Mouse (Mus musculus): ENCODE data around the gene Fcgrt. TPM values are rescaled to one million over a fixed set of nuclear protein-coding genes. Genes with fewer than 3 reads are reported as not detected.

Gene Fcgrt
- polyA plus RNA-seq, 1 experiment from 2014 or later, result 38.0 TPM

- Histone ChIP-seq H3K27ac (replicated peaks) (no peak overlapping the region), H3K36me3 (peaks cover 69% of the 10 kb centered on the region), H3K9me3 (no peaks in the 10 kb centered on the region), H3K4me3 (no peak overlapping the region), H3K27me3 (replicated peaks) (no peaks in the 10 kb centered on the region), H3K9ac (no peak overlapping the region), H3K4me2 (no peak overlapping the region), H3K4me1 (peaks cover 14% of the 10 kb centered on the region)
- WGBS, result 43% methylated on average over 5 of the region's 5 CpGs
- ATAC-seq (ENCODE audit: extremely low read depth, insufficient number of reproducible peaks, low FRiP score, low TSS enrichment), result no peak
Measured at GRCm38 (mm10) chr7:45081016-45081415, 22.6 kb downstream of the Fcgrt start.

- WGBS, result 2% methylated on average over 10 of the region's 10 CpGs
- Histone ChIP-seq H3K4me2 (no peak overlapping the region), H3K36me3 (peaks cover 65% of the 10 kb centered on the region), H3K27me3 (replicated peaks) (no peaks in the 10 kb centered on the region), H3K9ac (0 out of 2 replicates have a peak overlapping the region, but pooled peaks have one; percentile 50), H3K9me3 (no peaks in the 10 kb centered on the region), H3K4me1 (peaks cover 26% of the 10 kb centered on the region), H3K4me3 (no peak overlapping the region), H3K27ac (replicated peaks) (no peak overlapping the region)
- ATAC-seq (ENCODE audit: extremely low read depth, insufficient number of reproducible peaks, low FRiP score, low TSS enrichment), result no peak
Measured at GRCm38 (mm10) chr7:45079856-45080255, 23.8 kb downstream of the Fcgrt start.

GRCm38 (mm10) chr7:45078513-45078912 is 25.1 kb downstream of the Fcgrt start:
- Histone ChIP-seq H3K27me3 (replicated peaks) (no peaks in the 10 kb centered on the region), H3K4me1 (peaks cover 31% of the 10 kb centered on the region), H3K27ac (replicated peaks) (no peak overlapping the region), H3K9ac (no peak overlapping the region), H3K4me3 (no peak overlapping the region), H3K36me3 (peaks cover 65% of the 10 kb centered on the region), H3K9me3 (no peaks in the 10 kb centered on the region), H3K4me2 (no peak overlapping the region)
- 24% methylated on average over 9 of the region's 9 CpGs for WGBS
- ATAC-seq (ENCODE audit: extremely low read depth, insufficient number of reproducible peaks, low FRiP score, low TSS enrichment), result no peak

- no peak overlapping the region for H3K27ac ChIP-seq (replicated peaks)
- ATAC-seq (ENCODE audit: extremely low read depth, insufficient number of reproducible peaks, low FRiP score, low TSS enrichment), result no peak
- H3K36me3 ChIP-seq, result peaks cover 60% of the 10 kb centered on the region
- no peak overlapping the region for H3K9ac ChIP-seq
- H3K4me3 ChIP-seq, result no peak overlapping the region
- peaks cover 28% of the 10 kb centered on the region for H3K4me1 ChIP-seq
- no peaks in the 10 kb centered on the region for H3K27me3 ChIP-seq (replicated peaks)
- no peak overlapping the region for H3K4me2 ChIP-seq
- no peaks in the 10 kb centered on the region for H3K9me3 ChIP-seq
- WGBS, result 82% methylated on average over 2 of the region's 2 CpGs
Measured at GRCm38 (mm10) chr7:45077829-45078228, 25.8 kb downstream of the Fcgrt start.

- peaks cover 23% of the 10 kb centered on the region for H3K4me1 ChIP-seq
- H3K27me3 ChIP-seq (replicated peaks), result no peaks in the 10 kb centered on the region
- H3K9ac ChIP-seq, result no peak overlapping the region
- ATAC-seq (ENCODE audit: extremely low read depth, insufficient number of reproducible peaks, low FRiP score, low TSS enrichment), result no peak
- no peak overlapping the region for H3K27ac ChIP-seq (replicated peaks)
- H3K4me3 ChIP-seq, result no peak overlapping the region
- peaks cover 56% of the 10 kb centered on the region for H3K36me3 ChIP-seq
- 79% methylated on average over 14 of the region's 14 CpGs for WGBS
- no peaks in the 10 kb centered on the region for H3K9me3 ChIP-seq
- H3K4me2 ChIP-seq, result no peak overlapping the region
Measured at GRCm38 (mm10) chr7:45077322-45077721, 26.3 kb downstream of the Fcgrt start.

GRCm38 (mm10) chr7:45076501-45076900 is 27.1 kb downstream of the Fcgrt start:
- 88% methylated on average over 30 of the region's 30 CpGs for WGBS
- no peaks in the 10 kb centered on the region; the same call in 1 of the 2 replicates for H3K9me3 ChIP-seq
- no peak overlapping the region for H3K4me3 ChIP-seq
- peaks cover 23% of the 10 kb centered on the region for H3K4me1 ChIP-seq
- H3K4me2 ChIP-seq, result no peak overlapping the region
- peaks cover 56% of the 10 kb centered on the region for H3K36me3 ChIP-seq
- no peak overlapping the region for H3K27ac ChIP-seq (replicated peaks)
- no peak overlapping the region for H3K9ac ChIP-seq
- no peak for ATAC-seq (ENCODE audit: extremely low read depth, insufficient number of reproducible peaks, low FRiP score, low TSS enrichment)
- no peaks in the 10 kb centered on the region for H3K27me3 ChIP-seq (replicated peaks)

GRCm38 (mm10) chr7:45075405-45075804 is 28.2 kb downstream of the Fcgrt start:
- 39% methylated on average over 4 of the region's 4 CpGs for WGBS
- Histone ChIP-seq H3K4me2 (no peak overlapping the region; the same call in 1 of the 2 replicates), H3K27ac (replicated peaks) (peak overlapping the region; percentile 85), H3K9ac (peak overlapping the region; percentile 57), H3K27me3 (replicated peaks) (no peaks in the 10 kb centered on the region), H3K36me3 (peaks cover 51% of the 10 kb centered on the region), H3K4me3 (no peak overlapping the region), H3K4me1 (peaks cover 23% of the 10 kb centered on the region), H3K9me3 (no peaks in the 10 kb centered on the region; the same call in 1 of the 2 replicates)
- ATAC-seq (ENCODE audit: extremely low read depth, insufficient number of reproducible peaks, low FRiP score, low TSS enrichment), result peak; percentile 62

- Histone ChIP-seq H3K27ac (replicated peaks) (no peak overlapping the region), H3K9me3 (no peaks in the 10 kb centered on the region; the same call in 1 of the 2 replicates), H3K4me2 (no peak overlapping the region), H3K36me3 (peaks cover 51% of the 10 kb centered on the region), H3K4me3 (no peak overlapping the region), H3K27me3 (replicated peaks) (no peaks in the 10 kb centered on the region), H3K4me1 (peaks cover 20% of the 10 kb centered on the region), H3K9ac (no peak overlapping the region)
- 91% methylated on average over 12 of the region's 12 CpGs for WGBS
- ATAC-seq (ENCODE audit: extremely low read depth, insufficient number of reproducible peaks, low FRiP score, low TSS enrichment), result no peak
Measured at GRCm38 (mm10) chr7:45073949-45074348, 29.7 kb downstream of the Fcgrt start.

GRCm38 (mm10) chr7:45073171-45073707 is 30.4 kb downstream of the Fcgrt start:
- no peak overlapping the region; the same call in 1 of the 2 replicates for H3K9ac ChIP-seq
- peaks cover 20% of the 10 kb centered on the region for H3K4me1 ChIP-seq
- H3K27me3 ChIP-seq (replicated peaks), result no peaks in the 10 kb centered on the region
- peaks cover 50% of the 10 kb centered on the region for H3K36me3 ChIP-seq
- WGBS, result 66% methylated on average over 7 of the region's 7 CpGs
- ATAC-seq (ENCODE audit: extremely low read depth, insufficient number of reproducible peaks, low FRiP score, low TSS enrichment), result no peak
- H3K27ac ChIP-seq (replicated peaks), result no peak overlapping the region
- H3K9me3 ChIP-seq, result no peaks in the 10 kb centered on the region; the same call in 1 of the 2 replicates
- H3K4me2 ChIP-seq, result no peak overlapping the region
- H3K4me3 ChIP-seq, result no peak overlapping the region

GRCm38 (mm10) chr7:45072230-45072629 is 31.4 kb downstream of the Fcgrt start:
- Histone ChIP-seq H3K27me3 (replicated peaks) (no peaks in the 10 kb centered on the region), H3K9me3 (no peaks in the 10 kb centered on the region; the same call in 1 of the 2 replicates), H3K4me2 (no peak overlapping the region), H3K4me3 (no peak overlapping the region), H3K4me1 (peaks cover 20% of the 10 kb centered on the region), H3K9ac (no peak overlapping the region), H3K27ac (replicated peaks) (no peak overlapping the region), H3K36me3 (peaks cover 40% of the 10 kb centered on the region)
- no peak for ATAC-seq (ENCODE audit: extremely low read depth, insufficient number of reproducible peaks, low FRiP score, low TSS enrichment)
- WGBS, result 86% methylated on average over 2 of the region's 2 CpGs

GRCm38 (mm10) chr7:45069671-45070070 is 34.0 kb downstream of the Fcgrt start:
- 74% methylated on average over 2 of the region's 2 CpGs for WGBS

GRCm38 (mm10) chr7:45068000-45068318 is 35.7 kb downstream of the Fcgrt start:
- Histone ChIP-seq H3K9ac (no peak overlapping the region), H3K36me3 (peaks cover 5% of the 10 kb centered on the region; the same call in 1 of the 2 replicates), H3K4me3 (no peak overlapping the region), H3K4me2 (no peak overlapping the region), H3K27ac (replicated peaks) (no peak overlapping the region), H3K27me3 (replicated peaks) (no peaks in the 10 kb centered on the region), H3K4me1 (peaks cover 17% of the 10 kb centered on the region), H3K9me3 (no peaks in the 10 kb centered on the region; the same call in 1 of the 2 replicates)
- no peak for ATAC-seq (ENCODE audit: extremely low read depth, insufficient number of reproducible peaks, low FRiP score, low TSS enrichment)
- 30% methylated on average over 5 of the region's 5 CpGs for WGBS

More at GRCm38 (mm10) chr7:45069671-45070070, 34.0 kb downstream of the Fcgrt start:
- Histone ChIP-seq H3K36me3 (peaks cover 19% of the 10 kb centered on the region; the same call in 1 of the 2 replicates), H3K27ac (replicated peaks) (no peak overlapping the region), H3K27me3 (replicated peaks) (no peaks in the 10 kb centered on the region), H3K4me1 (peaks cover 7% of the 10 kb centered on the region), H3K9ac (no peak overlapping the region), H3K4me2 (no peak overlapping the region), H3K9me3 (no peaks in the 10 kb centered on the region; the same call in 1 of the 2 replicates), H3K4me3 (no peak overlapping the region)
- no peak for ATAC-seq (ENCODE audit: extremely low read depth, insufficient number of reproducible peaks, low FRiP score, low TSS enrichment)
